Mouse (Mus musculus): Measurements from ENCODE around the gene Sox6. TPM values are rescaled to one million over a fixed set of nuclear protein-coding genes. Genes with fewer than 3 reads are reported as not detected.

Gene Sox6
- polyA plus RNA-seq, 1 experiment from 2014 or later = 33.2 TPM

Other genes with a start within 250 kb of the Sox6 start
- 173 and 190 TPM in 2 replicates for gene 1110004F10Rik, start 601 bp upstream of the Sox6 start, polyA plus RNA-seq (2016; fragmentation: Nextera tagmentation; extraction: Ambion mirVana)
- gene Gm4353, start 45.8 kb upstream of the Sox6 start, polyA plus RNA-seq (2016; fragmentation: Nextera tagmentation; extraction: Ambion mirVana) = 0.79 TPM in 1 of 2 replicates, not detected in the other

Data from heart, embryonic 12.5 days (tissue).